ENCODE assay signal across 7 mouse cellular contexts in genomic region chrX:161716865-161717763, GRCm38 (mm10). TPM values are rescaled to one million over a fixed set of nuclear protein-coding genes. Genes with fewer than 3 reads are reported as not detected.
DNase-seq lines count a peak whose midpoint lies in the region; ATAC-seq lines count a peak whose summit lies in the region.

Rai2 (plus strand) TSS chrX:161717069.

- peak within 1 kb of the TSS; percentile 48 for H3K4me3 ChIP-seq in forebrain, embryonic 11.5 days (ENCODE audit: low read depth, low read length)

- H3K27me3 ChIP-seq in forebrain, embryonic 11.5 days (ENCODE audit: control insufficient read depth, insufficient read depth, low read length), result peaks cover 44% of the 10 kb centered on the region

- H3K9me3 ChIP-seq in forebrain, embryonic 11.5 days (ENCODE audit: control insufficient read depth, low read length), result no peaks in the 10 kb centered on the region

- intact Hi-C loops in heart, postnatal 10 days (cut with DNase I), result no loop called here

- H3K4me2 ChIP-seq in forebrain, embryonic 11.5 days (ENCODE audit: low read depth, low read length, severe bottlenecking), result peak within 1 kb of the TSS; percentile 81

- 18% methylated on average over 44 of the region's 79 CpGs for WGBS in forebrain, embryonic 11.5 days

- peak; percentile 73 for DNase-seq in Muller cell, postnatal 12 days (ENCODE audit: inconsistent ontology term)
- peak; percentile 81 for DNase-seq in adrenal gland, adult 2 months
- peak; percentile 60 for DNase-seq in forebrain, embryonic 11.5 days (ENCODE audit: low spot score)
- peak; percentile 36 to 39 for DNase-seq in heart, postnatal 10 days
- peak; percentile 48 to 83 for DNase-seq in kidney, postnatal 25 days
- DNase-seq in lung, postnatal 10 days, result peak; percentile 35
- DNase-seq in skeletal muscle tissue, adult 2 months (ENCODE audit: low read depth, low spot score), result peak; percentile 35

- no peak within 1 kb of the TSS for H3K27ac ChIP-seq in forebrain, embryonic 11.5 days (ENCODE audit: low read depth, low read length)

- H3K9ac ChIP-seq in forebrain, embryonic 11.5 days (ENCODE audit: low read length), result peak within 1 kb of the TSS; percentile 51

- H3K36me3 ChIP-seq in forebrain, embryonic 11.5 days (ENCODE audit: control insufficient read depth, insufficient read depth, low read length), result no peaks in the 10 kb centered on the region

- peak; percentile 70 for ATAC-seq in forebrain, embryonic 11.5 days (replicated peaks; ENCODE audit: low FRiP score)

- no peaks in the 10 kb centered on the region for H3K4me1 ChIP-seq in forebrain, embryonic 11.5 days (replicated peaks; ENCODE audit: control insufficient read depth, insufficient read depth, low read length)

RNA-seq across cellular contexts. Expression of gene Rai2, which starts in this region (rescaled TPM):
- 10 to 100 TPM; 22.0 to 26.3 TPM for total RNA-seq in adrenal gland, adult 2 months (2021)
- polyA plus RNA-seq in adrenal gland, adult 2 months (2012; rRNA removed), result 24.7 and 29.3 TPM in 2 replicates
- polyA plus RNA-seq in forebrain, embryonic 11.5 days (2014; fragmentation: Nextera tagmentation; extraction: Ambion mirVana), result 5.4 and 6.0 TPM in 2 replicates
- total RNA-seq in heart, postnatal 10 days (2021), result 10 to 100 TPM; 13.9 to 20.0 TPM
